Mouse (Mus musculus): Measurements from ENCODE around the gene Trim3.

Gene Trim3

DNA sequence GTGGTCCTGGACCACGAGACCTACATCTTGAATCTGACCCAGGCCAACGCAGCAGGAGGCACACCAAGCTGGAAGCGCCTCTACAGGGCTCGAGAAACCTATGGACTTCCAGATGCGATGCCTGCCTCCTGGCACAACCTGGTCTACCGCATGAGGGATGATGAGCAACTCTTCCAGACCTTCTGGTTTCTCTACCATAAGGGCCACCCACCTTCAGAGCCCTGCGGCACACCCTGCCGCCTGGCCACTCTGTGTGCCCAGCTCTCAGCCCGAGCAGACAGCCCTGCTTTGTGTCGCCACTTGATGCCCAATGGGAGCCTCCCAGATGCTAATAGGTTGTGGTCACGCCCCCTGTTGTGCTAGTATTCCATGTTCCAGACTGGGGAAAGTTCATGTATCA is 75.7 kb downstream of the Trim3 start:
- no peak for DNase-seq (ENCODE audit: low spot score in 2 of 2)

DNA sequence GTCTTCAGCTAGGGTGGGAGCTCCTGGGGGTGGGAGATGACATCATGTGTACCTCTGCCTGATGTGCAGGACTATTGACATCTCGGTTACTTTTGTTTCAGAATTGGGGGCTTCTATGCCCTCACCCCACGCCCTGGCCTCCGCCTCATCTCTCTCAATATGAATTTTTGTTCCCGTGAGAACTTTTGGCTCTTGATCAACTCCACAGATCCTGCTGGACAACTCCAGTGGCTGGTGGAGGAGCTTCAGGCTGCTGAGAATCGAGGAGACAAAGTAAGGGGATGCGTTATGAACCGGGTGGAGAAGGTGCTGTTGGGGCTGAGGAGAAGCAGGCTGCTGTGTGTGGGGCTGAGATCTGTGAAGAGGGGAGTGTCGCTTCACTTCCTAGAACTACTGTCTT is 77.0 kb downstream of the Trim3 start:
- no peak for DNase-seq (ENCODE audit: low spot score in 2 of 2)

- DNase-seq (ENCODE audit: low spot score in 2 of 2): no peak
Observed at GRCm38 (mm10) chr7:105555571-105555970, 77.8 kb downstream of the Trim3 start.
